Mouse (Mus musculus): ENCODE data around the gene Gm20388. TPM values are rescaled to one million over a fixed set of nuclear protein-coding genes. Genes with fewer than 3 reads are reported as not detected.
"Not testable (repeated sequence)": the region's sequence is repeated elsewhere in the genome, so short reads cannot be mapped to it uniquely, and the experiment has no call there.

The Gm20388 gene
- polyA plus RNA-seq, 1 experiment from 2014 or later = 7.4 TPM

DNA sequence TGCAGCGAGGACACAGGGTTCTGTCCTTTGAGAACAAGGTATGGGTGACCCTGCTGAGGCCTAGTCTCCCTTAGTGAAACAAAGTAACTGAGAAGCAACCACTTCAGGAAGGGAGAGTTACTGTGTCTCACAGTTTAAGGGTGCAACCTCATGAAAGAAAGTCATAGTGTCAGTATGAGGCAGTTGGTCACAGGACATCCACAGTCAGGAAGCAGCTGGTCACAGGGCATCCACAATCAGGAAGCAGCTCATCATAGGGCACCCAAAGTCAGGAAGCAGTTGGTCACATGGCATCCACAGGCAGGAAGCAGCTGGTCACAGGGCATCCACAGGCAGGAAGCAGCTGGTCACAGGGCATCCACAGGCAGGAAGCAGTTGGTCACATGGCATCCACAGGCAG is 4266.5 kb downstream of the Gm20388 start:
- H3K9ac ChIP-seq; H3K4me2 ChIP-seq; ATAC-seq (replicated peaks; ENCODE audit: low FRiP score); H3K27me3 ChIP-seq; H3K27ac ChIP-seq; H3K9me3 ChIP-seq (replicated peaks); H3K4me3 ChIP-seq (replicated peaks); H3K36me3 ChIP-seq: not testable (repeated sequence)
- peaks cover 24% of the 10 kb centered on the region for H3K4me1 ChIP-seq
- WGBS = 93% methylated on average over 1 of the region's 1 CpGs

DNA sequence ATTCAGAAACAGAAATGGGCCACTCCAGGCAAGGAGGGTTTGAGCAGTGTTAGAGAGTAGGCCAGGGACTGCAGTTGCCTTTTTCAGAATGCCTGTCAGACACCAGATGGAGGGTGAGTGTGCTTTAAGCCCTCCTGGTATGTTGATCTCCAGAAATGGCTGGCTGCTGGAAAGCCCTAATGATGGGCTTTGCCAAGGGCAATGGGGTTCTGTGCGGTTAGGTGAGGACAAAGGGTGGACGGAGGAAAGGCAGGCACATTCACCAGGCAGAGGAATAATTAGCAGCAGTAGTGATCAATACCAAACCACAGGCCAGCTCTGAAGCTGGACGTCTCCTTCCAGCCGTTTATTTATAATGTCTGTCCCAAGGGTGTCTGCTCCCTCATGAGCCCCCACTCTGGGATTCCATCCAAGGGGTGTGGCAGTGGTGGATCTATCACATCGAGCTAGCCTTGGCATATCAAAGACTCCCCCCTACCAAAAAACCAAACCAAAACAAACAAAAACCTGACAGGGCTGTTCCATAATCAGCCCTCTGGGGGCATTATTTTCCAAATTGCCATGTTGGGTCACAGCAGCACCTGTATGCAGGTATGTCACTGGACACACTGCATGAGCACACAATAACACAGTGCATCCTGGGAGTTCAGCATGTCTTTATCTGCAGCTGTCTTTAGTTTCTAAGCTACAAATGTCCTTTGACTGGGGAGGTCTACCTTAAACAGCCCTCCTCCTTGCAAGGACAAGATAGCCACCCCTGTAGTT is 4270.2 kb downstream of the Gm20388 start:
- no peak for ATAC-seq (replicated peaks; ENCODE audit: low FRiP score)
- Histone ChIP-seq H3K9me3 (replicated peaks) (no peaks in the 10 kb centered on the region), H3K9ac (no peak overlapping the region), H3K4me2 (no peak overlapping the region), H3K4me3 (replicated peaks) (no peak overlapping the region), H3K27ac (no peak overlapping the region), H3K36me3 (no peaks in the 10 kb centered on the region), H3K27me3 (no peaks in the 10 kb centered on the region), H3K4me1 (no peaks in the 10 kb centered on the region)
- 80% methylated on average over 5 of the region's 5 CpGs for WGBS

DNA sequence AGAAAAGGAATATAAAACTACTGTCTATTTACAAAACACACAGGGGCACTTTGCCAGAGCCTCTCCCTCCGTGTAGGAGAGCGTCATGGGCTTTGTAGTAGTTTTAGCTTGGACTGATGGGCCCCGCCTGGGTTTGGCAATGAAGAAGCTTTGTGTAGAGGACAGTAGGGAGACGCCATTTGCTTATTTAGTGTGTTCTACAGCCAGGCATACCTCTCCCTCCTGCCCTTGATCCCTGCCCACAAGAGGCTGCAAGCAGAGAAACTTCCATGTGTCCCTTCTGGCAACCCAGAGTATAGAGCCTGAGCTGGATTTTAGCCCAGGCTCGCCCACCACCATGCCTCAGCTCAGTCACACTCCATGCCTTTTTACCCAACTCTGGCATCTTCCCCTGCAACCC is 4271.1 kb downstream of the Gm20388 start:
- no peak overlapping the region for H3K4me3 ChIP-seq (replicated peaks)
- no peak overlapping the region for H3K27ac ChIP-seq
- H3K9me3 ChIP-seq (replicated peaks) = no peaks in the 10 kb centered on the region
- H3K4me1 ChIP-seq = no peaks in the 10 kb centered on the region
- no peaks in the 10 kb centered on the region for H3K27me3 ChIP-seq
- no peak for ATAC-seq (replicated peaks; ENCODE audit: low FRiP score)
- no peak overlapping the region for H3K9ac ChIP-seq
- 61% methylated on average over 5 of the region's 5 CpGs for WGBS
- H3K36me3 ChIP-seq = no peaks in the 10 kb centered on the region
- H3K4me2 ChIP-seq = no peak overlapping the region

DNA sequence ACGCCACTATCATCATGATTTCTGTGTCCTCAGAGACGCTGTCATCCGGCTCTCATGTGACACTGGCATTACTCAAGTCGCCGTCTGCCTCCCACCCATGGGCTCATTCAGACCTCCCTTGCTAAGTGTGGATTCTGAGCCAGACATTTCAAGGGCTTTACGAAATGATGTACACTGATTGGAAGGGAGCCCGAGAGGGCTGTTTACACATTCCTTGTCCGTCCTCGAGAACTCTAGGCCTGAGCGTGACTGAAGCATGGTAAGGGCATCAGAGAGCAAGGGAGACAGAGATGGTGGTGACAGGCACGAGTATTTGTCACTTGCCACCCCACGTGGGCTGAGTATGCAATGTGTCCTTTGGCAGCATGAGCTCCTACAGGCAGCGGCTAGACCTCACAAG is 4271.6 kb downstream of the Gm20388 start:
- no peak overlapping the region for H3K4me3 ChIP-seq (replicated peaks)
- no peaks in the 10 kb centered on the region for H3K4me1 ChIP-seq
- H3K9ac ChIP-seq = no peak overlapping the region
- no peaks in the 10 kb centered on the region for H3K36me3 ChIP-seq
- H3K27ac ChIP-seq = no peak overlapping the region
- H3K9me3 ChIP-seq (replicated peaks) = no peaks in the 10 kb centered on the region
- ATAC-seq (replicated peaks; ENCODE audit: low FRiP score) = no peak
- H3K27me3 ChIP-seq = no peaks in the 10 kb centered on the region
- H3K4me2 ChIP-seq = no peak overlapping the region
- WGBS = 55% methylated on average over 13 of the region's 13 CpGs

DNA sequence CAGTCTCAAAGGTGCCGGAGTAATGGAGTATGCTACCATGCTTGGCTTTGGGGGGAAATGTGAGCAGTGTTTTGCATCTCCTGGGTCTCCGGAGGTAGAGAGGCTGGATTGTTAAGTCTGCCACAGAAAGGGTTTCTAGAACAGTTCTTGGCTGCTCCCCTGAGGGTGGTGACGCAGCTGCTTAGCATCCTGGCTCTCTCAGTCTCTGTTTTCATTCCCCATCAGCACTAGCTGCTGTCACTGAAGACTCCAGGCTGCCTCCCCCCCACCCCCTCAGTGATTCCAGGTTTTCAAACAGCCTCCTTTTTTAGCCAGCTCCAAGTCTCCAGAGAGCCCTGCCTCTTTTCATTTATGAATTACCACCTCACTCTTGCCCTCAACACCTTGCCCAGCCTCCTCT is 4273.4 kb downstream of the Gm20388 start:
- Histone ChIP-seq H3K4me3 (replicated peaks) (no peak overlapping the region), H3K27me3 (no peaks in the 10 kb centered on the region), H3K4me2 (no peak overlapping the region), H3K4me1 (no peaks in the 10 kb centered on the region), H3K27ac (no peak overlapping the region), H3K9ac (no peak overlapping the region), H3K9me3 (replicated peaks) (no peaks in the 10 kb centered on the region), H3K36me3 (no peaks in the 10 kb centered on the region)
- WGBS = 78% methylated on average over 3 of the region's 3 CpGs
- no peak for ATAC-seq (replicated peaks; ENCODE audit: low FRiP score)

DNA sequence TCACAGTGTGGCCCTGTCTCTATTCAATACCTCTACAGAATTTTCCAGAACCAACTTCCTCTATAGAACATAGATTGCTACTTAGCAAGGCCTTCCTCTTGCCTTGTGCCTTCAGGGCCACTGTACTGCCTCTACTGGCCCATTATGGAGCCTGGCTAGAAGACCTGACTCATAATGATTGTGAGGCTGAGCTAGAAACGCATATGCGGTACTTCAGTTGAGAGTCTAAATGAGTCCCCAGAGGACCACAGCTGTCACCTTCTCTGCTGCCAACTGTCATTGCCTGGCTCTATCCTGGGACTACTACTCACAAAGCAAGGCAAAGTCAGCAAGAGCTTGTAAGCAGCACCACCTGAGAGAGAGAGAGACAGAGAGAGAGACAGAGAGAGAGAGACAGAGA is 4273.9 kb downstream of the Gm20388 start:
- Histone ChIP-seq H3K4me2 (no peak overlapping the region), H3K27ac (no peak overlapping the region), H3K36me3 (no peaks in the 10 kb centered on the region), H3K27me3 (no peaks in the 10 kb centered on the region), H3K4me3 (replicated peaks) (no peak overlapping the region), H3K9ac (no peak overlapping the region), H3K4me1 (no peaks in the 10 kb centered on the region), H3K9me3 (replicated peaks) (no peaks in the 10 kb centered on the region)
- 67% methylated on average over 2 of the region's 2 CpGs for WGBS
- ATAC-seq (replicated peaks; ENCODE audit: low FRiP score) = no peak

DNA sequence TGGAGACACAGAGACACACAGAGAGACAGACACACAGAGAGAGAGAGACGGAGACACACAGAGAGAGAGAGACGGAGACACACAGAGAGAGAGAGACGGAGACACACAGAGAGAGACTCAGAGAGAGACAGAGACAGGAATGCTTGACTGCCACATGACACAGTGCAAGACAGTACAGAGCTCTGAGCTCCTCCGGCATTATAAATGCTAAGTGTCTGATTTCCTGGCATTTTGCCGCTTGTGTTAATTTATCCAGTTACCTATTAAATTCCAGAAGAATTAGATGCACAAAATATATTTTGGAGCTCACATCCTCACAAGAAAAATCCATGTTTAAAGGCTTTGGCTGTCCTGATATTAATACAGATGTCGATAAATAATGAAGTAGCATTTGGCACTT is 4274.4 kb downstream of the Gm20388 start:
- WGBS = 88% methylated on average over 6 of the region's 6 CpGs
- Histone ChIP-seq H3K27ac (no peak overlapping the region), H3K4me2 (no peak overlapping the region), H3K4me3 (replicated peaks) (no peak overlapping the region), H3K27me3 (no peaks in the 10 kb centered on the region), H3K9ac (no peak overlapping the region), H3K36me3 (no peaks in the 10 kb centered on the region), H3K9me3 (replicated peaks) (no peaks in the 10 kb centered on the region), H3K4me1 (no peaks in the 10 kb centered on the region)
- no peak for ATAC-seq (replicated peaks; ENCODE audit: low FRiP score)

DNA sequence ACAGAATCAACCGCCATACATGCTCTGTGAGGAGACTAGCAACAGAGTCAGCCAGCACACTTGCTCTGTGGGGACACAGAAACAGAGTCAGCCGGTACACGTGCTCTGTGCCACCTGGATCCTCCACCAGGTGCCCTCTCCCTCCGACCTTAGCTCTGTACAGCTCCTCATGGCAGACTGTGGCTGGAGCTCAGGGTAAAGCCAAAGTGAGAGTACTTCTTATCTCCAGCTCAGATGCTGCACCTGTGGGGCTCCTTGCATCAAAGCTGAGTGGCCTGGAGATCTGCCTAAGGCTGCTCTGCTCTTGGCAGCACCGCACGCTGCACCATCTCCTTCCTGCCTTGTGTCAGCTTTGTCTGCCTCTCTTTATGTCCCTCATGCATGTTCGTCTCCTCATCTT is 4279.7 kb downstream of the Gm20388 start:
- Histone ChIP-seq H3K36me3 (no peaks in the 10 kb centered on the region), H3K4me1 (no peaks in the 10 kb centered on the region), H3K4me2 (no peak overlapping the region), H3K9ac (no peak overlapping the region), H3K27ac (no peak overlapping the region), H3K9me3 (replicated peaks) (no peaks in the 10 kb centered on the region), H3K27me3 (no peaks in the 10 kb centered on the region), H3K4me3 (replicated peaks) (no peak overlapping the region)
- 79% methylated on average over 7 of the region's 7 CpGs for WGBS
- no peak for ATAC-seq (replicated peaks; ENCODE audit: low FRiP score)

DNA sequence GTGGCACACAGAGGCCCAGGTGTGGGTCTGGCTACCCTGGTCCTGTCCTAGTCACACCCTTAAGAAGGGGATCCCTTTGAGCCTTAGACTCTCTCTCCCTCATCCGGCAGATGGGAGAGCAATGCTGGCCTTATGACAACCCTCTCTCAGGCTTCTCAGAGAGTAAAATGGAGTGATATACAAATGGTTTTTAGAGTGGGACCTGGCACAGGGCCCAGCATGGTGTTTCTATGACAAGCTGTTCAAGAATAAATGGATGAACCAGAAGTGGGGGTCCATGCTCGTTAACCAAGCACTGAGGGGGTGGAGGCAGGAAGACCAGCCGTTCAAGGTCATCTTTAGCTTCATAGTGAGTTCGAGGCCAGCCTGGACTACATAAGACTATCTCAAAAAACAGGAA is 4281.6 kb downstream of the Gm20388 start:
- 80% methylated on average over 4 of the region's 4 CpGs for WGBS
- Histone ChIP-seq H3K9ac (no peak overlapping the region), H3K27ac (no peak overlapping the region), H3K4me1 (peaks cover 15% of the 10 kb centered on the region), H3K36me3 (no peaks in the 10 kb centered on the region), H3K9me3 (replicated peaks) (no peaks in the 10 kb centered on the region), H3K4me3 (replicated peaks) (no peak overlapping the region), H3K27me3 (no peaks in the 10 kb centered on the region), H3K4me2 (no peak overlapping the region)
- no peak for ATAC-seq (replicated peaks; ENCODE audit: low FRiP score)

DNA sequence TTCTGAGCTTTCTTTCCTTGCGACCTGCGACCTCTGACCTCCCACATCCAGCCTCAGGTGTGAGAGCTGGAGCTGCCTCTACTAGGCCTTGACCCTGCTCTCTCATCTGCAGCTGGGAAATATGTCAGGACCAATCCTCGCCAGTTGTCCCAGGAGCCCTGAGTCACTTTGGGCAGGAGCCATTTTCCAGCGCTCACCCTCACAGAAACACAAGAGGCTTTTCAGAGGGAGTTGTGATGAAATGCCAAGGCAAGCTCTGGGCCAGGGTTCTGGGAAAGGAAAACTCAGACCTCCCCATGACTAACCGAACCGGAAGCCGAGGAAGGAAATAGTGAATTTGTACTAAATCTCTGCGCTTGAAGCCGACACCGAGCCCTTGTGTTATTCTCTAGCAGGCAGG is 4282.3 kb downstream of the Gm20388 start:
- no peak overlapping the region for H3K4me3 ChIP-seq (replicated peaks)
- 76% methylated on average over 10 of the region's 10 CpGs for WGBS
- ATAC-seq (replicated peaks; ENCODE audit: low FRiP score) = no peak

DNA sequence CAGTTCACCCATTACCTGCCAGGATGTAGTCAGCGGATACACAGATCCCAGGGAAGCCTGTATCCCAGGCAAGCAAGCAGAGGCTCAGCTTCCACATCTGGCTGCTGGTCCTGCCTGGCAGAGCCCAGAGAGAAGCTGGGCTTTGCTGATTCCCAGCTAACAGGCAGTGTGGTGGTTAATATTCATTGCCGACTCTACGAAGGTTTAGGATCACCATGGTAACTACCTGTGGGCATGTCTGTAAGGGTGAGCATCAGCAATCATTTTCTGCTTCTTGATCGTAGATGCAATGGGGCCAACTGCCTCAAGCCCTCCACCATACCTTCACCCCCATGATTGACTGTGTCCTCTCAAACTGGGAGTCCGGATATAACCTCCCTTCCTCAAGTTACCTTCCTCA is 4283.4 kb downstream of the Gm20388 start:
- WGBS = 80% methylated on average over 5 of the region's 5 CpGs
- H3K9ac ChIP-seq = no peak overlapping the region
- H3K27me3 ChIP-seq = no peaks in the 10 kb centered on the region
- H3K4me3 ChIP-seq (replicated peaks) = no peak overlapping the region
- no peaks in the 10 kb centered on the region for H3K36me3 ChIP-seq
- no peaks in the 10 kb centered on the region for H3K9me3 ChIP-seq (replicated peaks)
- no peak overlapping the region for H3K4me2 ChIP-seq
- peaks cover 15% of the 10 kb centered on the region for H3K4me1 ChIP-seq
- no peak for ATAC-seq (replicated peaks; ENCODE audit: low FRiP score)
- H3K27ac ChIP-seq = no peak overlapping the region

More for the DNA sequence above, 4282.3 kb downstream of the Gm20388 start:
- no peaks in the 10 kb centered on the region for H3K27me3 ChIP-seq
- no peaks in the 10 kb centered on the region for H3K36me3 ChIP-seq
- H3K27ac ChIP-seq = no peak overlapping the region
- no peaks in the 10 kb centered on the region for H3K9me3 ChIP-seq (replicated peaks)
- H3K4me2 ChIP-seq = no peak overlapping the region
- no peak overlapping the region for H3K9ac ChIP-seq
- peaks cover 15% of the 10 kb centered on the region for H3K4me1 ChIP-seq

DNA sequence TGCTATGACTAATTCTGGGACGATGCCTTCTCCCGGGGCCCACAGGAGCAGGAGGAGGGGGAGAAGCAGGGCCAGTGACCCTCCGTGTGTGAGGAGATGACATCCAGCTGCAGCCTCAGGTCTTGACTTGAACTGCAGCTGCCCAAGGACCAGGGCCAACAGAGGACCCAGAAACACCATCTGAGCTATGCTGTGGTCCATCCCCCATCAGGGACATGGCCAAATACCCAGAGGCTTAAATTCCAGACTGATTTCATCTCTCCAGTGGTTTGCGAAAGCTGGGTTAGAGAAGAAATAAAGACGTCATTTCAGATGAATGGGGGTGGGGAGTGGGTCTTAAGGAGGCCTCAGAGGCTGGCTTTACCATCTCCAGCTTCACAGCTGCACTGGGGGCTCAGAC is 4285.6 kb downstream of the Gm20388 start:
- Histone ChIP-seq H3K4me1 (peaks cover 15% of the 10 kb centered on the region), H3K36me3 (no peaks in the 10 kb centered on the region), H3K27me3 (no peaks in the 10 kb centered on the region), H3K9me3 (replicated peaks) (no peaks in the 10 kb centered on the region), H3K4me3 (replicated peaks) (no peak overlapping the region), H3K27ac (peak overlapping the region; percentile 33), H3K9ac (no peak overlapping the region), H3K4me2 (no peak overlapping the region)
- 13% methylated on average over 5 of the region's 5 CpGs for WGBS
- ATAC-seq (replicated peaks; ENCODE audit: low FRiP score) = peak; percentile 29; the same call in 1 of the 2 replicates

DNA sequence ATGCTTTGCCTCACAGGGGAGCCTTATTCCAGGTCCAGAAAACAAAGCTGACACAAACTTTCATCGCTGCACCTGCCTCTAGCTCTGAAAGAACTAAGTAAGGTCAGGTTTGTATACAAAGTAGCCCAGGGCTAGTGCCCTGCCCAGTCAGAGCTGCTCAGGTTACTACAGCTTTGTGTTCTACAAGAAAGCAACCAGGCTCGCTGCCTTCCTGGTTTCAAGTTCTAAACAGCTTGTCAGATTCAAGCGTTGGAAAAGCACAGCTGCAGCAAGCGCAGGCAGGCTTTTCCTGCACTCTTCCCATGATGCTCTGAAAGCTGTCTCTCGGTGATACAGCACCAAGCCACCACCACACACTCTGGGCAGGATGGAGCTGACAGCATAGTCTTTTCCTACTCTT is 4286.2 kb downstream of the Gm20388 start:
- Histone ChIP-seq H3K9ac (no peak overlapping the region), H3K27ac (peak overlapping the region; percentile 33)
- ATAC-seq (replicated peaks; ENCODE audit: low FRiP score) = no peak

More for the DNA sequence above, 4286.2 kb downstream of the Gm20388 start:
- Histone ChIP-seq H3K36me3 (no peaks in the 10 kb centered on the region), H3K4me3 (replicated peaks) (no peak overlapping the region), H3K27me3 (no peaks in the 10 kb centered on the region), H3K9me3 (replicated peaks) (no peaks in the 10 kb centered on the region), H3K4me1 (peaks cover 15% of the 10 kb centered on the region), H3K4me2 (no peak overlapping the region)
- 30% methylated on average over 5 of the region's 5 CpGs for WGBS
